Mouse (Mus musculus) cortical plate, adult 2 months (tissue): ENCODE measurements around the gene Mak. TPM values are rescaled to one million over a fixed set of nuclear protein-coding genes. Genes with fewer than 3 reads are reported as not detected.
"Not testable (repeated sequence)": the region's sequence is repeated elsewhere in the genome, so short reads cannot be mapped to it uniquely, and the experiment has no call there.

Experiments used
- H3K27ac ChIP-seq: fragments of 200-500 bp; 2 replicates; pipeline ENCODE4 v1.5.1; 2012; ENCODE audit warnings: low read length, control low read depth, inconsistent platforms; ENCODE audit not compliant: insufficient read depth
- H3K4me1 ChIP-seq: fragments of 200-500 bp; 2 replicates; pipeline ENCODE4 v1.6.1; 2011; ENCODE audit warnings: low read length; ENCODE audit not compliant: control insufficient read depth, insufficient read depth
- H3K4me3 ChIP-seq: fragments of 200-500 bp; 2 replicates; pipeline ENCODE4 v1.5.1; 2011; ENCODE audit warnings: mild to moderate bottlenecking, low read length, control low read depth; ENCODE audit not compliant: insufficient read depth
- CTCF ChIP-seq: fragments of 200-500 bp; IDR thresholded peaks from 2 replicates; pipeline ENCODE4 v1.5.1; 2011; ENCODE audit warnings: mild to moderate bottlenecking, control low read depth, low read length; ENCODE audit not compliant: insufficient read depth; ENCODE audit errors: extremely low read depth
- POLR2A ChIP-seq: fragments of 200-500 bp; IDR thresholded peaks from 2 replicates; pipeline ENCODE4 v1.6.1; 2011; ENCODE audit warnings: mild to moderate bottlenecking, low read length, control low read depth; ENCODE audit not compliant: insufficient read depth; ENCODE audit errors: extremely low read depth
- polyA plus RNA-seq: library from polyadenylated mRNA; depleted of rRNA; stranded (reverse); fragments of >200 nt; gene quantifications from 2 replicates; pipeline ENCODE4 v1.2.3, GENCODE M21; 2012

Gene Mak
- polyA plus RNA-seq, 1 experiment, result 4.1 TPM

- Histone ChIP-seq H3K4me3 (peak within 1 kb of the TSS; percentile 53), H3K27ac (peak within 1 kb of the TSS; percentile 90), H3K4me1 (peaks cover 2% of the 10 kb centered on the region)
- TF ChIP-seq POLR2A, result peak; percentile 56; the same call in 1 of the 2 replicates
- TF ChIP-seq CTCF, result no peak
These were observed 78.4 kb downstream of the Mak start, which contains the start of gene Pak1ip1 for GRCm38 (mm10) chr13:41000926-41001639. Gene Pak1ip1, plus strand, starts transcription at chr13:41001023.

GRCm38 (mm10) chr13:41000140-41000925 lies 79.2 kb downstream of the Mak start:
- H3K4me1 ChIP-seq, result peaks cover 2% of the 10 kb centered on the region
- H3K4me3 ChIP-seq, result peak overlapping the region; percentile 53
- H3K27ac ChIP-seq, result peak overlapping the region; percentile 90
- no peak for TF ChIP-seq POLR2A
- peak; percentile 32; the same call in 1 of the 2 replicates for TF ChIP-seq CTCF

DNA sequence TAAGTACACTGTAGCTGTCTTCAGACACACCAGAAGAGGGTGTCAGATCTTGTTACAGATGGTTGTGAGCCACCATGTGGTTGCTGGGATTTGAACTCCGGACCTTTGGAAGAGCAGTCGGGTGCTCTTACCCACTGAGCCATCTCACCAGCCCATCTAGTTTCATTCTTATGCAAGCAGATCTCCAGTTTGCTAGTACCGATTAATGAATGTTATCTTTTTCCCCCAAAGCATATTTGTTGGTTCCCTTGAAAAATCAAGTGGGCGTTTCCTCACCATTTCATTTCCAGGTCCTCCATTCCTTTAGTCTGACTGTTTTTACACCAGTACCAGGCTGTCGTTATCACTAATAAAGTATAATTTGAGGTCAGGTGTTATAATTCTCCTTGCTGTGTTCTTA lies 81.0 kb downstream of the Mak start:
- not testable (repeated sequence) for H3K4me3 ChIP-seq, H3K4me1 ChIP-seq, H3K27ac ChIP-seq

GRCm38 (mm10) chr13:40994487-40995263 lies 84.8 kb downstream of the Mak start:
- Histone ChIP-seq H3K4me1 (no peaks in the 10 kb centered on the region), H3K4me3 (no peak overlapping the region), H3K27ac (no peak overlapping the region)
- TF ChIP-seq CTCF, result no peak
- no peak for TF ChIP-seq POLR2A

DNA sequence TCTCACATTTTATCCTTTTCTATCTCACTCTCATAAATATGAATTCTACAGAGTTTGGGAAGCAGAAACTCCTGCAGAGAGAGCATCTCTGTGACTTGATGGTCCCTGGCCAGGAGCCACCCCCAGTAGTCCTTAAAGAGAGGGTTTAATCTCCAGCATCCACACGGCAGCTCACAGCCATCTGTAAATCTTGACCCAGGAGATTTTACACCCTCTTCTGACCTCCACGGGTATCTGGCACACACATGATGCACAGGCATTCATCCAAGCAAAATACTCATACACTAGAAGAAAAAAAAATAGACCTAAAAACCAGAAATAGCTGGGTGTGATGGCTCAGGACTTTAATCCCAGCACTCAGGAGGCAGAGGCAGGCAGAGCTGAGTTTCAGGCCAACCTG lies 91.1 kb downstream of the Mak start:
- TF ChIP-seq POLR2A (no peak), CTCF (no peak)
- H3K27ac ChIP-seq, result no peak overlapping the region
- no peaks in the 10 kb centered on the region for H3K4me1 ChIP-seq
- no peak overlapping the region for H3K4me3 ChIP-seq

GRCm38 (mm10) chr13:40987608-40988303 lies 91.8 kb downstream of the Mak start:
- H3K4me1 ChIP-seq, H3K4me3 ChIP-seq, H3K27ac ChIP-seq: not testable (repeated sequence)

DNA sequence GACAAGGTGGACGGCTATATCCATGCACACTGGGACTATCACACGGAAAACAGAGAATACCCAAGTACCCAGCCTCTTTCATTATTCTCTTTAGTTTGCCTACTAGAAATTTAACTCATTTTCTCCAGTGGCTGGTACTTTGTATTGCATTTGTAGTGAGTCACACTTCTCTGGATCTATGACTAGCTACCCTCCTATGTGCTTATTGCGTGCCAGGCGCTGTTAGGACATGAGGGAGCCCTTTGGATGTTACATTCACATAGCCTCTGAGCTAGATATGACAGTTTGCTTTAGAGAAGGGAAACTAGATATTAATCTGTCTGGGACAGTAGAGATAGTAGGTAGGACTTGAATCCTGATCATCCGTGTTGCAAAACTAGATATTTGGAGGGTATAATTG lies 93.4 kb downstream of the Mak start:
- Histone ChIP-seq H3K4me1 (no peaks in the 10 kb centered on the region), H3K27ac (no peak overlapping the region), H3K4me3 (no peak overlapping the region)
- TF ChIP-seq POLR2A, result no peak

DNA sequence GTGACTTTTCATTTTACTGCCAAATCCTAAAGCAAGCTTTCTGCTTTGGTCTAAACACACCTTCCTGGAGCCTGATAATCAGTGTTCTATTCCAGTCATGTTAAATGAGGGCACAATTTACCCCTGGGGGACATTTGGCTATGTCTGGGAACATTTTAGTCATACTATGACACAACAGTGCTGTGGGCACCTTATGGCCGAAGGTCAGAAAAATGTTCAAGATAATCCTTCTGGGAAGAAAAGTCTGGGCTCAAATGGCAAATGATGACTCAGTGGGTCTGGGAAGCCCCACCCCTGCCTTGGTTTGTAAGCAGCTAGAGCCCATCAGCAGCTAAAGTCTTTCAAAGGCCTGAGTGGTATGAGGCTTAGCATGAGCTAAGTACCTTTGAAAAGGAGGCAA lies 96.7 kb downstream of the Mak start:
- no peak for TF ChIP-seq CTCF
- TF ChIP-seq POLR2A, result no peak
- Histone ChIP-seq H3K27ac (no peak overlapping the region), H3K4me3 (no peak overlapping the region), H3K4me1 (peaks cover 1% of the 10 kb centered on the region; the same call in 1 of the 2 replicates)

GRCm38 (mm10) chr13:40979321-40979720 lies 100.2 kb downstream of the Mak start:
- H3K4me1 ChIP-seq, result peaks cover 1% of the 10 kb centered on the region; the same call in 1 of the 2 replicates
- H3K27ac ChIP-seq, result peak overlapping the region; percentile 96
- H3K4me3 ChIP-seq, result no peak overlapping the region
- no peak for TF ChIP-seq POLR2A
- no peak for TF ChIP-seq CTCF
